Mouse (Mus musculus) MEL (cell line): ENCODE data around the gene Naa80.

Experiments used
- BHLHE40 ChIP-seq: IDR thresholded peaks from 2 replicates; pipeline ENCODE4 v1.6.1; 2012; ENCODE audit warnings: low read depth, mild to moderate bottlenecking, inconsistent platforms, low read length, improper control_type of control experiment, borderline replicate concordance
- CHD2 ChIP-seq: IDR thresholded peaks from 2 replicates; pipeline ENCODE4 v1.6.1; 2011; ENCODE audit warnings: low read length, improper control_type of control experiment
- CTCF ChIP-seq, 3 experiments: IDR thresholded peaks in 2 of 3; conservative IDR thresholded peaks in 1 of 3; 2 replicates each; pipeline ENCODE4 v1.5.1; 2011 to 2012; ENCODE audit warnings: low read length in 3 of 3, low read depth in 2 of 3, mild to moderate bottlenecking in 2 of 3, improper control_type of control experiment in 1 of 3, inconsistent platforms in 1 of 3, mixed read lengths in 1 of 3, moderate library complexity in 1 of 3; ENCODE audit not compliant: control insufficient read depth in 1 of 3, insufficient read depth in 1 of 3, poor library complexity in 1 of 3, severe bottlenecking in 1 of 3
- ELF1 ChIP-seq: IDR thresholded peaks from 2 replicates; pipeline ENCODE4 v1.6.1; 2014; ENCODE audit warnings: low read depth, mild to moderate bottlenecking, inconsistent platforms, low read length, improper control_type of control experiment, moderate library complexity
- EP300 ChIP-seq, 2 experiments: IDR thresholded peaks; 2 replicates each; pipeline ENCODE4 v1.6.1; 2011; ENCODE audit warnings: improper control_type of control experiment in 2 of 2, low read length in 2 of 2, low read depth in 1 of 2, mild to moderate bottlenecking in 1 of 2
- ETS1 ChIP-seq: IDR thresholded peaks from 2 replicates; pipeline ENCODE4 v1.6.1; 2012; ENCODE audit warnings: low read depth, mild to moderate bottlenecking, inconsistent platforms, low read length, improper control_type of control experiment, moderate library complexity
- GABPA ChIP-seq: IDR thresholded peaks from 2 replicates; pipeline ENCODE4 v1.6.1; 2012; ENCODE audit warnings: low read depth, mild to moderate bottlenecking, inconsistent platforms, low read length, improper control_type of control experiment, moderate library complexity
- HCFC1 ChIP-seq: IDR thresholded peaks from 2 replicates; pipeline ENCODE4 v1.6.1; 2012; ENCODE audit warnings: low read depth, mild to moderate bottlenecking, inconsistent platforms, low read length, improper control_type of control experiment, moderate library complexity
- MAFK ChIP-seq: IDR thresholded peaks from 2 replicates; pipeline ENCODE4 v1.6.1; 2011; ENCODE audit warnings: low read depth, mild to moderate bottlenecking, low read length, improper control_type of control experiment, borderline replicate concordance
- POLR2A ChIP-seq, 2 experiments: IDR thresholded peaks; 2 replicates each; pipeline ENCODE4 v1.6.1; 2011 to 2012; ENCODE audit warnings: low read length in 2 of 2, mild to moderate bottlenecking in 2 of 2, control low read depth in 1 of 2, improper control_type of control experiment in 1 of 2, low read depth in 1 of 2, moderate library complexity in 1 of 2; ENCODE audit not compliant: control insufficient read depth in 1 of 2, insufficient read depth in 1 of 2, poor library complexity in 1 of 2
- TCF12 ChIP-seq: IDR thresholded peaks from 2 replicates; pipeline ENCODE4 v1.6.1; 2014; ENCODE audit warnings: low read depth, mild to moderate bottlenecking, inconsistent platforms, low read length, improper control_type of control experiment, moderate library complexity
- ZC3H11A ChIP-seq: IDR thresholded peaks from 2 replicates; pipeline ENCODE4 v1.6.1; 2012; ENCODE audit warnings: low read depth, mild to moderate bottlenecking, inconsistent platforms, low read length, improper control_type of control experiment

DNA sequence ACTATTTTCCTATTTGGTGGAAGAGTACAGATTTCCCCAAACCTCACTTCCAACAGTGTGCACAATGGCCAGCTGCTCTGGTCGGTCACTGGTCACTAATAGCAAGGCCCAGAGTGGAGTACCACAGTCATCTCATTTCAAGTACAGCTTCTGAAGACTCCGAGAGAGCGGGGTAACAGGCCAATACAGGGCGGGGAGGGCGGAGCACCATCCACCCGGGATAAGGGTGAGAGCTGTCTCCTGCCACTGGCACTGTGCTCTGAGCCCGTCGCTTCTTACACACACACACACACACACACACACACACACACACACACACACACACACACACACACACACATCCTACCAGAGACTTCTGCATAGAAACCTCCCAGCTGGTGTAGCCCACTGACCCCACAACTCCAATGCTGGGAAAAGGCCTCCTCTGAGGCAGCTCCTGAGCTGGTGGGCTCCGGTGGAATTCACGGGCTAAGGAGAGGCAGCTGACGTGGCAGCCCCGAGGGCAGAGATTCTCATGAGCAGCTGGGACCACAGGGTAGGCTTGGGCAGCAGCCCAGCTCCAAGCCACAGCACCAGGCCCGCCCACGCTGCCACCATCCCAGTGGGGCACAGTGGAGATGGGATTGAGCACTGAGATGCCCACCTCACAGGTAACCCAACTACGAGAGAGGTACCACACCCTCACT is 47.6 kb downstream of the Naa80 start:
- TF ChIP-seq ETS1 (no peak), TCF12 (no peak), GABPA (no peak), CTCF (IDR thresholded peaks at IDR 0.05 in 2 of 3, conservative IDR thresholded peaks at IDR 0.05 in 1 of 3; ENCODE audit: control insufficient read depth in 1 of 3, insufficient read depth in 1 of 3, low read depth in 2 of 3, low read length in 3 of 3, poor library complexity in 1 of 3, severe bottlenecking in 1 of 3) (no peak), ZC3H11A (no peak), MAFK (no peak), CHD2 (no peak), BHLHE40 (no peak), HCFC1 (no peak), POLR2A (IDR thresholded peaks at IDR 0.05; ENCODE audit: control insufficient read depth in 1 of 2, insufficient read depth in 1 of 2, low read depth in 1 of 2, low read length in 2 of 2, poor library complexity in 1 of 2) (no peak), ELF1 (no peak), EP300 (IDR thresholded peaks at IDR 0.05; ENCODE audit: low read depth in 1 of 2, low read length in 2 of 2) (no peak)
